Mouse (Mus musculus): ENCODE results near the gene Iqcm. TPM values are rescaled to one million over a fixed set of nuclear protein-coding genes. Genes with fewer than 3 reads are reported as not detected.

Gene Iqcm
- polyA plus RNA-seq, 1 experiment from 2014 or later: not detected

GRCm38 (mm10) chr8:75828468-75829132 is 380.1 kb downstream of the Iqcm start:
- H3K9me3 ChIP-seq: no peaks in the 10 kb centered on the region
- H3K27ac ChIP-seq: no peak overlapping the region
- no peak overlapping the region for H3K4me3 ChIP-seq (replicated peaks)
- no peaks in the 10 kb centered on the region for H3K36me3 ChIP-seq
- H3K9ac ChIP-seq: no peak overlapping the region
- no peak for ATAC-seq (ENCODE audit: insufficient read depth, low FRiP score, low read depth)
- no peaks in the 10 kb centered on the region for H3K4me1 ChIP-seq
- no peaks in the 10 kb centered on the region for H3K27me3 ChIP-seq (replicated peaks)
- no peak overlapping the region for H3K4me2 ChIP-seq
- 78% methylated on average over 4 of the region's 4 CpGs for WGBS

DNA sequence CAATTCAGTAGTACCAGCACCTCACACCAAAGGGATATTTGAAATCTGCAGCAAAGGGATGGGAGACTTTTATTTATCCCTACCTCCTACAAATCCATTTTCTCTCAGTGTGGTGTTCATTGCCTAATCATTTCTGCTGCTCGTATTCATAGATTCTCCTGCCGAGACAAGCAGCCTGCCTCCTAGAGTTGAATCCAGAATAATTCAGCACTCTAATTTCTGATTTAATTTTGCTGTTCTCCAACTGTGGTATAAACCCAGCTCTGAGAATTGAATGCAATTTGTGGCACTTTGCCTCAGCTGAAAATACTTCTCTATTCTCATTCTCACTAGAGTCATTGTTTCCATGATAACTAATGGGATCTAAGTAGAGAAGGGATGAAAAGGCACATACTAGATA is 386.8 kb downstream of the Iqcm start:
- Histone ChIP-seq H3K36me3 (no peaks in the 10 kb centered on the region), H3K27ac (no peak overlapping the region), H3K9ac (no peak overlapping the region), H3K4me1 (no peaks in the 10 kb centered on the region), H3K9me3 (no peaks in the 10 kb centered on the region), H3K4me3 (replicated peaks) (no peak overlapping the region), H3K4me2 (no peak overlapping the region), H3K27me3 (replicated peaks) (no peaks in the 10 kb centered on the region)
- ATAC-seq (ENCODE audit: insufficient read depth, low FRiP score, low read depth): no peak
- 88% methylated on average over 2 of the region's 2 CpGs for WGBS

DNA sequence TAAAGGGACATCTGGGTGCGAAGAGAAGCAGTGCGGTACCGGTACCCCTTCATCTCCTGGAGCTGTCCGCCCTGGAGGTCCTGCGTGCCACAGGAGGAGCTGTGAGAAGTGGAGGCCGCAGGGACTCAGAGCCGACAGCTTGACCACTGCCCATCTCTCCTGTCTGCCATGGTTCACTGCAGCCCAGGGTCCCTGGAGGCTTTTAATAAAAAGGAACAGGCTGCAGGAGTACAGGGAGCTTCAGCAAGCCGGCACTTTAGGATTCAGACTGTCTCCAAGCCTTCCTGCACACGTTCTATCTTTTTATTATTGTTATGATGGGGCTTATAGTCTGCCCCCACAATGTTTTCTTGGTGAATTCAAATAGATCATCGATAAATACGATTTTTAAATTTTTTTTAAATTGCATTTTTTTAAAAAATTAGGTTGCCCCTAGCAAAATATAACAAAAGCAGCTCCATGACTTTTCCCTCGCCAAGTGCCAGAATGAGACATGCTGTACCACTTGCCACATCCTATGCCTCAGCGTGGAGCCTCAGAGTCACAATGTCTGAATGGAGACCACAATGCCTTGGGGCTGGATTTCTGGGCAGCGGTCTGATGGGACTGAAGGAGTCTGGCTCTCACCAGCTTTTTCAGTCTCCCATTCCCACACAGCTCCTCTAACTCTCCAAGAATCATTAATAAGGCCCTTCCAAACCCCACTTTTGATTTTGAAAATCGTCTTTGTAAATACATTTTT is 469.3 kb downstream of the Iqcm start:
- no peaks in the 10 kb centered on the region for H3K27me3 ChIP-seq (replicated peaks)
- no peaks in the 10 kb centered on the region for H3K36me3 ChIP-seq
- H3K27ac ChIP-seq: no peak overlapping the region
- no peak overlapping the region for H3K4me2 ChIP-seq
- no peak overlapping the region for H3K4me3 ChIP-seq (replicated peaks)
- ATAC-seq (ENCODE audit: insufficient read depth, low FRiP score, low read depth): no peak
- WGBS: 78% methylated on average over 15 of the region's 15 CpGs
- no peaks in the 10 kb centered on the region for H3K9me3 ChIP-seq
- H3K4me1 ChIP-seq: no peaks in the 10 kb centered on the region
- no peak overlapping the region for H3K9ac ChIP-seq

- no peak for ATAC-seq (ENCODE audit: insufficient read depth, low FRiP score, low read depth)
Observed at GRCm38 (mm10) chr8:75949166-75949565, 500.7 kb downstream of the Iqcm start.

GRCm38 (mm10) chr8:75956016-75956415 is 507.5 kb downstream of the Iqcm start:
- no peak for ATAC-seq (ENCODE audit: insufficient read depth, low FRiP score, low read depth)
- WGBS: 86% methylated on average over 2 of the region's 2 CpGs
- no peaks in the 10 kb centered on the region for H3K27me3 ChIP-seq (replicated peaks)
- H3K4me1 ChIP-seq: no peaks in the 10 kb centered on the region
- no peaks in the 10 kb centered on the region for H3K9me3 ChIP-seq
- H3K36me3 ChIP-seq: no peaks in the 10 kb centered on the region
- no peak overlapping the region for H3K4me3 ChIP-seq (replicated peaks)
- H3K27ac ChIP-seq: no peak overlapping the region
- H3K9ac ChIP-seq: no peak overlapping the region
- no peak overlapping the region for H3K4me2 ChIP-seq

More at GRCm38 (mm10) chr8:75949166-75949565, 500.7 kb downstream of the Iqcm start:
- Histone ChIP-seq H3K4me2 (no peak overlapping the region), H3K9ac (no peak overlapping the region), H3K36me3 (no peaks in the 10 kb centered on the region), H3K27ac (no peak overlapping the region), H3K4me3 (replicated peaks) (no peak overlapping the region), H3K27me3 (replicated peaks) (no peaks in the 10 kb centered on the region), H3K9me3 (no peaks in the 10 kb centered on the region), H3K4me1 (no peaks in the 10 kb centered on the region)
- WGBS: 78% methylated on average over 1 of the region's 1 CpGs

DNA sequence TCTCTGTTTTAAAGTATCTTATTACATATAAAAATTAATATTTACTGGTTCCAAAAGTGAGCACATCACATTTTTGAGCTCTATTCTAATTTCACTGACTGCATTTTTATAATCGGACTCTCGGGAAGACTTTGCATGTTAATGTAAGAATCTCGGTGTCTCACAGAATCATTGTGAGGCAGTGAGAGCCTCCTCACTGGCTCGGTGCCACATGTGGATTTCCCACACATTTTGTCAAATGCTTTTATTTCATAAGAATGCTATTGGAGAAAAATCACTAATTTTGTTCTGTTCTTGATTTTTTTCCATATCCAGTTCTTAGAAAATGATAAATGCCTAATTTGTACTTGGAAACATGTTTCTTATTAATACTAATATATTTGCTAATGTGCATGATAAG is 570.0 kb downstream of the Iqcm start:
- H3K9me3 ChIP-seq: no peaks in the 10 kb centered on the region
- ATAC-seq (ENCODE audit: insufficient read depth, low FRiP score, low read depth): no peak
- no peak overlapping the region for H3K27ac ChIP-seq

More for the DNA sequence above, 570.0 kb downstream of the Iqcm start:
- Histone ChIP-seq H3K4me1 (no peaks in the 10 kb centered on the region), H3K27me3 (replicated peaks) (no peaks in the 10 kb centered on the region), H3K9ac (no peak overlapping the region), H3K4me2 (no peak overlapping the region), H3K36me3 (no peaks in the 10 kb centered on the region), H3K4me3 (replicated peaks) (no peak overlapping the region)
- 77% methylated on average over 4 of the region's 4 CpGs for WGBS

Other genes with a start within 250 kb of the Iqcm start
- 1.4 and 2.1 TPM in 2 replicates for gene Rasd2, start 234.8 kb upstream of the Iqcm start, polyA plus RNA-seq (2015; fragmentation: Nextera tagmentation; extraction: Ambion mirVana)
- gene Gm10358, start 42.1 kb upstream of the Iqcm start, polyA plus RNA-seq (2015; fragmentation: Nextera tagmentation; extraction: Ambion mirVana): 0.27 and 0.54 TPM in 2 replicates